Mouse (Mus musculus): ENCODE measurements around the gene Slc7a1.

The Slc7a1 gene

GRCm38 (mm10) chr5:148367816-148368215 is 31.9 kb downstream of the Slc7a1 start:
- in situ Hi-C loops (cut with MboI), result no loop called here

- in situ Hi-C loops (cut with MboI), result no loop called here
These were observed 33.2 kb downstream of the Slc7a1 start for GRCm38 (mm10) chr5:148366455-148366854.

GRCm38 (mm10) chr5:148363441-148364113 is 36.1 kb downstream of the Slc7a1 start:
- in situ Hi-C loops (cut with MboI), result no loop called here

GRCm38 (mm10) chr5:148362296-148362695 is 37.4 kb downstream of the Slc7a1 start:
- in situ Hi-C loops (cut with MboI), result no loop called here

- in situ Hi-C loops (cut with MboI), result no loop called here
These were observed 38.0 kb downstream of the Slc7a1 start for GRCm38 (mm10) chr5:148361759-148362010.

- in situ Hi-C loops (cut with MboI), result no loop called here
These were observed 38.6 kb downstream of the Slc7a1 start for GRCm38 (mm10) chr5:148360922-148361758.

- in situ Hi-C loops (cut with MboI), result no loop called here
These were observed 40.6 kb downstream of the Slc7a1 start for GRCm38 (mm10) chr5:148359131-148359530.

- in situ Hi-C loops (cut with MboI), result no loop called here
These were observed 42.5 kb downstream of the Slc7a1 start for GRCm38 (mm10) chr5:148357168-148357567.

GRCm38 (mm10) chr5:148355822-148356221 is 43.9 kb downstream of the Slc7a1 start:
- in situ Hi-C loops (cut with MboI), result no loop called here

- in situ Hi-C loops (cut with MboI), result no loop called here
These were observed 45.2 kb downstream of the Slc7a1 start for GRCm38 (mm10) chr5:148354536-148354935.

- in situ Hi-C loops (cut with MboI), result no loop called here
These were observed 46.3 kb downstream of the Slc7a1 start for GRCm38 (mm10) chr5:148353429-148353828.

GRCm38 (mm10) chr5:148349327-148350011 is 50.2 kb downstream of the Slc7a1 start:
- in situ Hi-C loops (cut with MboI), result loop anchor here (25.0 kb wide), 1 partner anchor 438 kb away; no protein-coding TSS in a partner anchor

- in situ Hi-C loops (cut with MboI), result loop anchor here (25.0 kb wide), 1 partner anchor 439 kb away; no protein-coding TSS in a partner anchor
These were observed 51.6 kb downstream of the Slc7a1 start for GRCm38 (mm10) chr5:148348153-148348552.

- in situ Hi-C loops (cut with MboI), result loop anchor here (25.0 kb wide), 1 partner anchor 441 kb away; no protein-coding TSS in a partner anchor
These were observed 53.2 kb downstream of the Slc7a1 start for GRCm38 (mm10) chr5:148346543-148346942.

GRCm38 (mm10) chr5:148344374-148344773 is 55.3 kb downstream of the Slc7a1 start:
- in situ Hi-C loops (cut with MboI), result loop anchor here (25.0 kb wide), 1 partner anchor 443 kb away; no protein-coding TSS in a partner anchor

GRCm38 (mm10) chr5:148342061-148342741 is 57.5 kb downstream of the Slc7a1 start:
- in situ Hi-C loops (cut with MboI), result loop anchor here (25.0 kb wide), 1 partner anchor 445 kb away; no protein-coding TSS in a partner anchor

GRCm38 (mm10) chr5:148339126-148339525 is 60.6 kb downstream of the Slc7a1 start:
- in situ Hi-C loops (cut with MboI), result loop anchor here (10.0 to 25.0 kb wide), 2 partner anchors 106 to 448 kb away; no protein-coding TSS in a partner anchor

- in situ Hi-C loops (cut with MboI), result loop anchor here (10.0 to 25.0 kb wide), 2 partner anchors 112 to 455 kb away; no protein-coding TSS in a partner anchor
These were observed 67.1 kb downstream of the Slc7a1 start for GRCm38 (mm10) chr5:148332622-148332974.

GRCm38 (mm10) chr5:148331926-148332621 is 67.6 kb downstream of the Slc7a1 start:
- in situ Hi-C loops (cut with MboI), result loop anchor here (10.0 to 25.0 kb wide), 2 partner anchors 113 to 455 kb away; no protein-coding TSS in a partner anchor

GRCm38 (mm10) chr5:148331229-148331776 is 68.4 kb downstream of the Slc7a1 start:
- in situ Hi-C loops (cut with MboI), result loop anchor here (10.0 to 25.0 kb wide), 2 partner anchors 113 to 456 kb away; no protein-coding TSS in a partner anchor

All from mature B cell (primary cell).